Mouse (Mus musculus) heart, adult 8-10 months (tissue): ENCODE measurements around the gene Mtch2. TPM values are rescaled to one million over a fixed set of nuclear protein-coding genes. Genes with fewer than 3 reads are reported as not detected.
"Not testable (repeated sequence)": the region's sequence is repeated elsewhere in the genome, so short reads cannot be mapped to it uniquely, and the experiment has no call there.

Experiments used
- DNase-seq: peaks from one replicate; pipeline ENCODE4 v3.0.0; 2022; ENCODE audit warnings: low spot score
- total RNA-seq, 4 experiments: library from RNA; stranded (reverse); gene quantifications; 2 replicates each; pipeline ENCODE4 v1.2.4; 2022

Mtch2 gene
- total RNA-seq, 4 experiments from 2014 or later, result 165 to 183 (median 182) TPM

DNA sequence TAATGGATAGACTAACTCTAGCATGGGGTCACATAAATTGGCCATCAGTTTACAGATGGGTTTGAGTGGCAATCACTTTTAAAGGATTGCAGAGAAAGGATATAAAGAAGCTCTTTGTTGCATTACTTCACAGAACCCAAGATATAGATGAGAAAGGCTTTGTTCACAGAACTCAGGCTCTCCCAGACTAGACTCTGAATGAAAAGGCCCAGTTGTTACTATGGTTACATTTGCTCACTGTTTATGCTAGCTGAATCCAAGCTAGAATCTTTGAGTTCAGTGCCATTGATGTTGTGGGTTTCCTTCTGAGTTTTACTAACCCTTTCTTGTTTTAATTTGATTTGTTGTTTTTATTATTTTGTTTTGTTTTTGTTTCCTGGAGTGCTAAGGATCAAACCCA, 17.2 kb downstream of the Mtch2 start:
- no peak for DNase-seq

DNA sequence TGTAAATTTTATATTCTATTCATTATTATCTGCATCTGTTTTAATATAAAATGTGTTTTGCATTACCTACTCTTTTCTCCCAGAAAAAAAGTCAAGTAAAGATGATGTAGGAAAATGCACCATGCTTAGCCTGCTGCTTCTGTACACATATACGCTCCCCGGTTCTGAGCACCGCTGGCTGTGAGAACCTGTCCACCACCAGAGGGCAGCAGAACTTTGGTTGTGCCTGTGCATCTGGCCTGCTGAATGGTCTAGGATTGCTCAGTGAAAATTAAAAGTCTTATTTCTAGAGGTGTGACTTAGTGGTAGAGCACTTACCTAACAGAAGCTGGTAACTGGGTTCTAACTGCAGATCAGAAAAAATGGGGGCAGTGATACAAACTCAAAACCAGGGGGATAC, 19.6 kb downstream of the Mtch2 start:
- peak; percentile 85 for DNase-seq

DNA sequence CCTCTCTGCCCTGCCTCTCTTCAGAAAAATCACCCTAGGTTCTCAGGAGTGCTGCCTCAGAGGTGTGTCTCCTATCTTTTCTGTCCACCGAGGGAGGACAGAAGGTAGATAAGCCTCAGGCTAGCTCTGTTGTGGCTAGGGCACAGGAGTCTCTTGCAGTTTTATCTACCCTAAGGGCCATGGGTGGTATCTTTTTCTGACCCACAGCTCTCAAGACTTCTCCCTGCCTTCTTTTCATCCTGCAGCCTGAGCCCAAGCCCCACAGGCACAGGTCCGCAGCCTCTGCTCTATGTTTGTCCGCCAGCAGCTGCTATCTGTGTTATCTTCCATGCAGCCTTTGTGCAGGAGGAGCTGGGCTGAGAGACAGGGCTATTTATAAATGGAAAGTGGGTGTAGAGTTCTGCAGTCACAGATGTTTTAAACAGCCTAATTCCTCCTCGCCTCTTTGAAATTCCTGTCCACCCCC, 23.2 kb downstream of the Mtch2 start:
- DNase-seq, result no peak

DNA sequence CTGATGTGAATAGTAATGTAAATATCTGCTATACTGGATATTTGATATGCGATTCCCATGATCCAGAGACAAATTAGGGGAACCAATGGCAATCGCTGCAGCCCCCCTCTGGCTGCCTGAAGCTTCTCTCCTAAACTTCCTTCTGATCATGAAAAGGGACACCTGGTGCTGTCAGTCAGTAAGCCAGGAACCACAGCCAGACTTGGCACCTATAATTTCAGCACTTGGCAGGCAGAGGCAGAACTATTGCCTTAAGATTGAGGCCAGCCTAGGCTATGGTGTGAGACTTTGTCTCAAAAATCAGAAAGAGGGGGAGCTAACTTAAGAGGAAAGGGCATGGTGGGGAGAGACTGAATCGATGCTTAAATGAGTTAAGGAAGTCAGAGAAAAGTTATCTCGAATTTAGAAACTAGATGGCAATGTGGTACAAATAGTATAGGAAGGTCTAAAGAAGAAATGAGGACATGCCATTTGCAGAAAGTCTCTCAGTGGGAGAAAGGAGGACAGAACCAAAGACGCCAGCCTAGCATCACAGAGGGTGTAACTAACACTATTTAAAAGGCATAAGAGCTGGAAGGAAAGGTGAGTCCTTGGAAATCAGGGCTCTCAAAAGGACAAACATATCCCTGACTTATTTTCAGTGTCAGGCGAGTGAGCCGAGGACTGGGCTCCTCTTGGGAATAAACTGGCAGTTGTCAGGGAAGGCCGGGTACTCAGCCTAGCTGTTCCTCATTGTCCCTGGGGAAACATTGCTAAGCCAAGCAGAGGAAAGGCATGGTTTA, 24.4 kb downstream of the Mtch2 start:
- DNase-seq, result no peak

DNA sequence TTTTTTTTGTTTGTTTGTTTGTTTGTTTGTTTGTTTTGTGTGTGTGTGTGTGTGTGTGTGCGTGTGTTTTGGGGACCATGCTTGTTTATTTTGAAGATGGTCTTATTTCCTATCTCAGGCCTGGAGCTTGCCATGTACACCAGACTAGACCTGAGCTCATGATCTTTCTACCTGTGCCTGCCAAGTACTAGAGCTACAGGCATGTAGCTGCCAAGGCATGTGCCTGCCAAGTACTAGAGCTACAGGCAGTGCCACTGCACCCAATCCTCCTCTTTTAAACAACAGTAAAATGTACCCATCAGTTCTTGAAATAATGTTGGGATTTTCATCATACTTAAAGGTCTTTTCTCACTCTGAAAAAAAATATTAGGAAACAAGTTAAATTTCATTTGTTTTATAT, 27.1 kb downstream of the Mtch2 start:
- DNase-seq, result no peak

DNA sequence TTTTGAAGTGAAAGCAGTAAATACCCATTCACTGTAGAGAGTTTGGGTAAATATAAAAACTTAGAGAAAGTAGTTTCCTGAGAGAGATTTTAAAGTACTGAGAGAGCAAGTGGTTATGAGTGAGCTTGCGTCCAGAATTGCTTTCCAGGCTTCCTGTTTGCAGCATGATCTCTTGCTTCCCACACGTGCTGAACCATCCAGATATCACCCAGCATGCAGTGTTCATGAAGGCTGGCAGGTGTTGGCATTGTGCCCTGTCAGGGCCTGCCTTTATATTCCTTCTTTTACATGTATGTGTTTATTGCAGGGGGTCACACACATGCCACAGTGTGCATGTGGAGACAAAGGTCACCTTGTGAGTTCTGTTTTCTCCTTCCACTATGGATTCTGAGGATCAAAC, 28.3 kb downstream of the Mtch2 start:
- no peak for DNase-seq

DNA sequence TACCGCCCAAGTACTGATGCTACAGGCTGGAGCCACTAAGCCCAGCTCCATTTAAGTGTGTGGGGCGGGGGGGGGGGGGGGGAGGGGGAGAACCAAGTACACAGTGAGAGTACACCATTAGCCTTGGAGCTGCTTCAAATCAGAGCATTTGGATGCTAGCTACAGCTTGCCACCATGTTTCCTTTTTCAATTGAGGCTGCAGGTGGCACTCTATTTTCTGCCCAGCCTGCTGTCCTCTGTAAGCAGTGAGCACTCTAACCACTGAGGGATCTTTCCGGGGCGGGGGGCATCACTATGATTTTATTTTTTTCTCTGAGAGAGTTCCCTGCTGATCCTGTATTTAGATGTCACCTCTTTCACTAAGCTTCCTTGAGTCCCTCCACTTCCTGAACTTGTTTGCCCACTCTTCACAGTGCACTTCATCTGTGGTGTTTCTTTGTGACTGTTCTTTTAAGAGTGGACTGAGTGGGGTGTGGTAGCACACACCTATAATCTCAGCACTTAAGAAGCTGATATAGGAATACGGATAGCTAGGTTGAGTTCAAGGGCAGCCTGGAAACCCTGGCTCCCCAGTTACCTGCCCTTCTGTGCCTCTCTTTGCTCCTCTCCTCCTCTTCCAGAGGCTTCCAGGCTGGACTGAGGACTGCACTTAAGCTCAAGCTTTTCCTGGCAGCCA, 30.8 kb downstream of the Mtch2 start:
- no peak for DNase-seq

DNA sequence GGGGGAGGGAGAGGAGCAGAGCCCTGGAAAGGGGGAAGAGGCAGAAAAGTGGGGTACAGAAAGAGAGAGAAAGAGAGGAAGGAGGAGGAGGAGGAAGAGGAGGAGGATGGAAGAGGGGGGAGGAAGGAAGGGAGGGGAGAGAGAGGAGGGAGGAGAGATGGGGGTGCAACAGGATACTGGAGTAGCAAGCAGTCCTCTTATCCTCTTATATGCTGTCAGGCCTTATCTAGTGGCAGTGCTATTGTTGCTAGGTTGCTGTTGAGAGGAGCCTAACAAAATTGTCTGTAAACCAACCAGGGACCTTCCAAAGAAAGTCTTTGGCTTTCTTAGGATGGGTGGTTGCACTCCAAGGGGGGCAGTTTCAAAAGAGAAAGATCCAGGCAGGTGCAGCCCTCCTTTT, 32.5 kb downstream of the Mtch2 start:
- no peak for DNase-seq

DNA sequence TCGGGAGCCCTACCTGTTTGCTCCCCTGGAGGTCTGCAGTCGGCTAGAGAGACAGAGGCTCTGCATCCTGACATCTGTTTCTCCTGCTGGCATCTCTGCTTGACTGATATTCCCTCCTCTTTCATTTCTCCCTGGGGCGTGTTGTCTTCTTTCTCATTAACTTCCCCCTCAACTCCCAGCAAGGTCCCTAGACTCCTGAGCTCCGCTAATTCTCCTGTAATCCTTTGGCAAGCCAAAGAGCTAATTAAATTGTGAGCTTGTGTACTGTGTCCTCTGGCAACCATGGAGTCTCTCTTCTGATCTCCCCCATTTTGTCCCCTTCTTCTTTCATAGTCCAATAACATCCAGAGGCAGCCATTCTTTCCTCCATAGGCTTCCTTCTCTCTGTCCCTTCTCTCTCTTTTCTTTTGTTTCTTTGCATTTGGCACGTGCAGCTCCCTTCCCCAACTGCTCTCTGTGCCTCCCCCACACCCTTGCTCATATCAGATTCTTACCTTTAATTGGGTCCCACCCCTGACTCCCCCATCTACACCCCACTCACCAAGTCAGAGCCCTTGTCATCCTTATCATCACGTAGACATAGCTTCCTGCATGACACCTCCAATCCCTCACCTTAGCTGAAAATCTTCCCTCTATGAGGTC, 33.3 kb downstream of the Mtch2 start:
- DNase-seq, result no peak

DNA sequence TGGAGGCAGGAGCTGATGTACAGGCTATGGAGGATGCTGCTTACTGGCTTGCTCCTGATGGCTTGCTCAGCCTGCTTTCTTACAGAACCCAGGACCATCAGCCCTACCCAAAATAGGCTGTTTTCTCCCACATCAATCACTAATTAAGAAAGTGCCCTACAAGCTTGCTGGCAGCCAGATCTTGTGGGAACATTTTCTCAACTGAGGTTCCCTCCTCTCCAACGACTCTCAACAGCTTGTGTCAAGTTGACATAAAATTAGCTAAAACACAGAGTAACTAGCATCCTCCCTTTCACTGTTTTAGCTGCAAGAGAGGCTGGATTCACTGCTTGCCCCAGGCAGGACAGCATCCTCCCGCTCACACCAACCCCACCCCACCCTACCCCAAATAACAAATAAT, 34.9 kb downstream of the Mtch2 start:
- DNase-seq, result no peak

DNA sequence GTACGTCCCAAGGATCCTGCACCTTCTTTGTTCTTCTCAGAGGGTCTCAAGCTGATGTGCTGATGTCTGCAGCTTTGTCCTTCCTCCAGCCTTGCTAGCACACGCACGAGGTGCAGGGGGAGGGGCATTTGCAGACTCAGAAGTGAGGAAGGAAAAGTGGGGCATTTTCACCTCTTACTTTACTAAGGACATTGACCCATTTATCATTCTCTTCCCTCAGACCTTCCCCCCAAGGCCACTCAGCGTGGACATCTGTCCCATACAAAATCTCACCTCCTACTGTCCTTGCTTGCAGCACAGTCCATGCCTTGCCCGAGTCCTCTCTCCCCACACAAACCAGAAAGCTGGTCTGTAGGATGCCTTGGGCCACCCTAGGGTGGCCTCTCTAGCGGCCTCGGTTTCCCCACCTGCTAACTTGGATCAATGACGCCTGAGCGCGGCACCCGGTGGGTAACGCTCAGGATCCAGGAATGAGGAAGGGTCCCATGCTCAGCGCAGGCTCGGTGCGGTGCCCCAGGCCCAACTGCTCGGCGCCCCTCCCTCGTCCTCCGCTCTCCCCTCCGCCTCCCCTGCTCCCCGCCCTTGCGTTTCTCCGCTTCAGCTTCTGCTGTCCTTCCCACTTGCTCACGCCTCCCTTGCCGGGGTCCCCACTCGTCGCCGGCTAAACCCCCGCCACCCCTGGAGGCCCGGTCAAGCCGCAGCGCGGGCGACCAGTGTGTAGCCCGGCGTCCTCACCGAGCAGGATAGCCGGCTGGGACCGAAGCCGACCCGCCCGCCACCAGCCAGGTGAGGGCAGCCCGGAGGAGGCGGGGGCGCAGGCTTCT, 38.5 kb downstream of the Mtch2 start, which contains the start of gene C1qtnf4:
C1qtnf4 (plus strand) TSS at position 643 of the 824 bp plus-strand sequence.
- DNase-seq, result no peak

DNA sequence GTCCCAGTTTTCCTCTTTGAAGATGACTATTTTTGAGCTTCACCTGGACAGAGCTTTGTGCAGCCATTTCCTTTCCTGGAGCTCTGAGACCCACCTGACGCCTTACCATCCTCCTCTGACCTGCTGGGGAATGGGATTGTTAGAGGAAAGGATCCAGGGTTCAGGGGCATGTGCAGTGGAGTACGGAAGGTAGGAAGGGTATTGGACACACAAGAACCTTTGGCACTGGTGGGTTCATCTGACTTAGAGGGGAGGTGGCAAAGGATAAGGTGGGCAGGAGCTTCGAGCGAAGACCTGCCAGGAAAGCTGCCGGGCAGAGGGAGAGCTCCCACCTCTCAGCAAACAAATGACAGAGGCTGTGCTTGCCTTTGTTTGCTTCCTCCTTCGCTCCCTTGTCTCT, 39.5 kb downstream of the Mtch2 start:
- no peak for DNase-seq

DNA sequence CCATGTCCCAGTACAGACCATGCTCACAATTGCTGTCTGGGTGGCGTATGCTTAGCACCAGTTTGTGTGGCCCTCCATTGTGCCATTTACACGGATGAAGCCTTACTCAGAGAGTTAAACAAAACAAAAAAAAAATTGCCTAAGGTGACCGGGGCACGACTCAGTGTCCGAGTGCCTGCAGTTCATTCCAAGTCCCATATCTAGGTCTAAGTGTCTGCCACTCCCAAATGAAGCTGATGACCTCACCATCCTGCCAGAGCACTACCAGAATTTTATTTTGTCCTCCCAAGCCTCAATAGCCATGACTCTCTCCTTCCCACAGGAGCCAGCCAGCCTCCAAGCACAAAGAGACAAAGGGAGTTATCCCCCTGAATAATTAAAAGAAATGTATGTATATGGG, 40.7 kb downstream of the Mtch2 start:
- DNase-seq, result no peak

DNA sequence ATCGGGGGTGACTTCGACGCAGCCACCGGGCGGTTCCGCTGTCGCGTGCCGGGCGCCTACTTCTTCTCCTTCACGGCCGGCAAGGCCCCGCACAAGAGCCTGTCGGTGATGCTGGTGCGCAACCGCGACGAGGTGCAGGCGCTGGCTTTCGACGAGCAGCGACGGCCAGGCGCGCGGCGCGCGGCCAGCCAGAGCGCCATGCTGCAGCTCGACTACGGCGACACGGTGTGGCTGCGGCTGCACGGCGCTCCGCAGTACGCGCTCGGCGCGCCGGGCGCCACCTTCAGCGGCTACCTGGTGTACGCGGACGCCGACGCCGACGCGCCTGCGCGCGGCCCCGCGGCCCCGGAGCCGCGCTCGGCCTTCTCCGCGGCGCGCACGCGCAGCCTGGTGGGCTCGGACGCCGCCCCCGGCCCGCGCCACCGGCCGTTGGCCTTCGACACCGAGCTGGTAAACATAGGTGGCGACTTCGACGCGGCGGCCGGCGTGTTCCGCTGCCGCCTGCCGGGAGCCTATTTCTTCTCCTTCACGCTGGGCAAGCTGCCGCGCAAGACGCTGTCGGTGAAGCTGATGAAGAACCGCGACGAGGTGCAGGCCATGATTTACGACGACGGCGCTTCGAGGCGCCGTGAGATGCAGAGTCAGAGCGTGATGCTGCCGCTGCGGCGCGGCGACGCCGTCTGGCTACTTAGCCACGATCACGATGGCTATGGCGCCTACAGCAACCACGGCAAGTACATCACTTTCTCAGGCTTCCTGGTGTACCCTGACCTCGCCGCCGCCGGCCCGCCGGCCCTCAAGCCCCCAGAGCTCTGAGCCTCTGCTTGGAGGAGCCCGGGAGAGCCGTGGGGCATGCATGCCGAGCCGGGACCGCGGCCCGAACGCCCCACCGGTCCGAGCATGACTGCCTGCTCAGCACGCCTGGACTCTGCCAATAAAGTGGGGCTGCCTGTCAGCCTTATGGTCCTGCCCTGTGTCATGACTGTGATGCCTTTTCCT, 42.9 kb downstream of the Mtch2 start:
- no peak for DNase-seq

DNA sequence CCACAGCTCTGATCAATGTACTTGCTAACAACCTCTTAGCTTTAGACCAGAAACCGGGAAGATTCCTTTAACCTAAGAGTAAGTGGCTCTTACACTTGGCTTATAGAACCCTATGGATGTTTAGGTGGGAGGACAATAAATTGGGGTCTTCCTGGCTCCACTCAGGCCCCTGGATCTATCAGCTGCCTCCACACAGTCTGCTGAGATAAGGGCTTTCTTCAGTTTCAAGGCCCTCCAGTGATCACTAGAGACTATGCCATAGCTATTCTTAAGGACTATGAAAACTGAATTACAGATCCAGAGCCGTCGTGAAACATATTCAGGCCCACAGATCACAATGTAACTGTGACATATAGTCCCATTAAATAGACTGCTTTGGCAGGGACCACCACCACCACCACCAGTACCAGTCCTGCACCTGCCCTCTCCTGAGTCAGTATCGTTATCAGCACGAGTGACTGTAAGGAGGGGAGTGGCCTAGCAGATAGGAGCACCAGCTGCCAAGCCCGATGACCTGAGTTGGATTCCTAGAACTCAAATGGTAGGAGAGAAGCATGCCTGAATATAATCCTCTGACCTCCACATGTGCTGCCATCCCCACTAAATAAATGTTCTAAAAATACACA, 46.8 kb downstream of the Mtch2 start:
- no peak for DNase-seq

DNA sequence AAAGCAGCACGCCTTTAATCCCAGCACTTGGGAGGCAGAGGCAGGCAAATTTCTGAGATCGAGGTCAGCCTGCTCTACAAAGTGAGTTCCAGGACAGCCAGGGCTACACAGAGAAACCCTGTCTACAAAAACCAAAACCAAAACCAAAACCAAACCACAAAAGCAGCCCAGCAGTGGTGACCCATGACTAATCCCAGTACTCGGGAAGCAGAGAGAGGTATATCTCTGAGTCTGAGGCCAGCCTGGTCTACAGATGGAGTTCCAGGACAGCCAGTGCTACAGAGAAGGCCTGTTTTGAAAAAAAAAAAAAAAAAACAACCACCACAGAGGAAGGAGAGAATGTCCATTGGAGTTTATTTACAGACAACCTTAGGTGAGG, 47.3 kb downstream of the Mtch2 start:
- DNase-seq, result not testable (repeated sequence)

DNA sequence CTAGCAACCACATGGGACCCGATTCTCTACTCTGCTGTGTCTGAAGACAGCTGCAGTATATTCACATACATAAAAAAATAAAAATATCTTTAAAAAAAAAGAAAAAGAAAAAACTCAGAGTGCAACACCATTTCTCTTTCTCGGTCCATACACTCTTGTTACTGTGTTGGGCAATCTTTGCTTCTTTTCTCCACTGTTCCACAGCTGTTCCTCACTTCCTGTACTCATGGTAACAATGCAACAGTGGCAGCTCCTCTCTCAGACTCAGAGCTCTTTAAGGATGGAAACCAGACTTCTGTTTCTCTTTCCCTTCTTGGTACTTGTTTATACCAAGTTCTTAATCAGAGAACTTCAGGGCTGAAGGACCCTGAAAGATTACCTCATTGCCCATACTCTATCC, 56.4 kb downstream of the Mtch2 start:
- DNase-seq, result no peak

DNA sequence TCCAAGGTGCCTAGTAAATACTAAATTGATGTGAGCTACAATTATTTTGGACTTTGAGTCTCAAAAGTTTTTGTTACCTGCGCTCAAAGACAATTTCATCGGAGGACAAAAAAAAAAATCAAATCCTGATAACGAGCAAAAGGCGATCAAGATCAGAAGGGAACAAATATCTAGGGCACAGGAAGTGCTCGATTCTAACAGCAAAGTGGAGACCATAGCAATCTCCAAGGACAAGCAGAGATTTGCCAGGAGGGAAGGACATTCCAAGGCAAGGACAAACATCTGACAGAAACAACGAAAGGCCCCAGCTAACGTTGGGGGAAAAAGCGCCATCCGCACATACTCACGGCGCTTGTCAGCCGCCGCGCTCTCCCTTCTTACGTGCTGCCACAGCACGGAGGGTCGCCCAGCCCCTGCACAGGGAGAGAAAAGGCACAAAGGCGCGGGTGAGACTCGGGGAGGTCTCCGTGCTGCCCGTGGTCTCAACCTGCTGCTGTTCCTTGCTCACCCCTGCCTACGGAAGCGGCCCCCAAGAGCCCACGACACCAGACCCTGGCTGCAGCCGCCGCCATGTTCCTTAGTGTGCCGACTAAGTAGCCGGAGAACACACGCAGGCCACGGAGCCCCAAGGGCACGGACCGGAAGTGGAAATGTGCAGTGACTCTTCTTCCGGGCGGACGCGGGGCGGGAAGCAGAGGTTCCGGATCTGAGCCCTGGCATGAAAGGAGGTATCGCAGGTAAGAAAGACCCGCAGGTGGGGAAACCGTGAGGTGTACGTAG, 57.3 kb downstream of the Mtch2 start, which contains the start of the genes Kbtbd4 and Ndufs3:
Kbtbd4 (plus strand) TSS at position 665 of the 780 bp plus-strand sequence.
Ndufs3 (minus strand) TSS at position 752 of the 780 bp plus-strand sequence.
- DNase-seq, result peak; percentile 84

DNA sequence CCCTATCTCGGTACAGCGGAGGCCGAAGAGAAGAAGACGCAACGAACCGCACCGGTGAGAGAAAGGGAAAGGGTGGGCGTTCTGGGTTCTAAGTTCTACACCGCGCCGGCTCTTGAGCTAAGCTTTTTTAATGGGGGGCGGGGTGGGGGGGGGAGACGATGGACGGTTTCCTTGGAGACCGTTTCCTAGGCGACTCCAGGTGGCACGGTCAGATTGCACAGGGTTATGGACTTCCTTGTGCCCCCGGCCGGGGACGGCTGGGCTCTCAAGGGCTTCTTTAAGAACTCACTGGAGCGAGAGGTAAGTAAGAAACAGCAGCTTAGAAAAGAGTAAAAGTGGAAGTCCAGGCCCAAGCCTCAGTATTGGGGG, 57.9 kb downstream of the Mtch2 start:
- no peak for DNase-seq
